Mouse (Mus musculus) kidney, adult 11 months (tissue): ENCODE measurements around the gene Zfp317.
"Not testable (repeated sequence)": the region's sequence is repeated elsewhere in the genome, so short reads cannot be mapped to it uniquely, and the experiment has no call there.

Experiments used
- DNase-seq: peaks from one replicate; pipeline ENCODE4 v3.0.0; 2022

Gene Zfp317

DNA sequence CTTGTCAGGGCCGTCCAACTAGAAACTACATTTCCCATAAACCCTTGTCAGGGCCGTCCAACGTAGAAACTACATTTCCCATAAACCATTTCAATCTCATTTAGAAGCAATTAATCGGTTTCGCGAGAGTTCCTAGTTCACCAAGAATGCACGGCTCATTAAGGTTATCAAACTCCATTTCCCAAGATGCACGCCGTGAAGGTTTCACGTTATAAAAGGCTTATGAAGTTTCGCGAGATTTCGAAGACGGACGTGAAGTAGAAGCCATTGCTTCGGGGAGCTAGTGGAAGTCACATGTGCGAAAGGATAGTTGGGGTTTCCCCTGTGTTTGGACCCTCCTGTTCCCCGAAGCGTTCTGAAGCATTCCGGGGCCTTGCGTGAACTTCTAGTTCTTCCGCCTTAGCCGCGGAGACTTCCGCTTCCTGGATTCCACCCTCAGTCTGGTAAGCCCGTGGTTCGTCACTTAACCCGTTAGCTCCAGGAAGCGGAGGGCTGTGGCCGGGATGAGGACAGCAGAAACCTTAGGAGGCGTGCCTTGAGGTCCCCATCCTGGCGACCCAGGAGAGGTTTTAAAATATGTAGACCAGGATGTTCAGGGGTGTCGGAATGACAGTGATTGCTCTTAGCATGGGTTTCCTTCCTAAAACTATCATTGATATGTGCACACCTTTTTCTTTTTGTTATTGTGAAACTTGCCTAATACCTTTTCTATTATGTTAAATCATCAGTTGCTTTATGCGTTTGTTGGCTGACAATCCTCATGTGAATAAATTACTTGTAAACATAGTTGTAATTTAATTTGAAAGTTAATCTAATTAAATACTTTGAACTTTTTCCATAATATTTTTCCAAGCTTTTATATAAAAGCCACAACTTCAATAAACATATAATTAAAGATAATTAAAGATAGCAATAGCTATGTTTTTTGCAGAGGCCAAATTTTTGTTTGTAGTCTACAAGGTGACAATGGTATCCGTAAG, at the start of gene Zfp317:
TSS of gene Zfp317 (plus strand) at position 260 of the 980 bp plus-strand sequence.
- peak; percentile 98 for DNase-seq

DNA sequence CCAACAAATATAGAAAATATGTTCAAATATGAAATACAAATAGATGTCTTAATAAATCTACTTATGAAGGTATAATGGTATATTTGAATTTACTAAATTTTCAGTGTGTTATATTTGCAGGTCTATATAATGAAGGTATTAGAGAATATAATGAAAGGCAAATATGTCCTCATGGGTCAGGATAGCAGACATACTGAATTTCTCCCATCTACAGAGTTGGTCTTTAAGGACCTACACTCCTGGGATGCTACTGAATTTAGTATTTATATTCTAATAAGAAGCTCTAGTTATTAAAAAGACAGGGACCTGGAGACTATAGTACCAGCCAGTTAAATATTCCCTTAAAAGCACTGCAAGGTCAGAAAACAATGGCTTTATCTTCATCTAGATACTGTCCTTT, 39.6 kb upstream of the Zfp317 start, which contains the start of gene Olfr855:
TSS of gene Olfr855 (plus strand) at position 301 of the 400 bp plus-strand sequence.
- DNase-seq: no peak

DNA sequence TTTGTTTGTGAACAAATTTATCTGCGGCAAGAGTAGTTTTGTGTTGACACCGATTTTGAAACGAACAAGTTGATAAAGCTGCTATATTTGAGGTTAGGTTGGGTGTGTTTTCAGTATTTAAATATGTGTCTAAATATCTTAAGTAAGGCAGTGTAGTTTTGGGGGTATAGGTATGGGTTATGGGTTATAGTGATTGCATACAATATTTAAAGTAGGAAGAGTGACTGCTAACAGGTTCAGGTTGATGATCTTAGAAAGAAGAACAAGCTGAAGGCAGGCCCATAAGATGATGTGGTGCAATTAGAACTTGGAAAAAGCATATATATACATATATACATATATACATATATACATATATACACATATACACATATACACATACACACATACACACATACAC, 605 bp upstream of the Zfp317 start:
- DNase-seq: no peak

DNA sequence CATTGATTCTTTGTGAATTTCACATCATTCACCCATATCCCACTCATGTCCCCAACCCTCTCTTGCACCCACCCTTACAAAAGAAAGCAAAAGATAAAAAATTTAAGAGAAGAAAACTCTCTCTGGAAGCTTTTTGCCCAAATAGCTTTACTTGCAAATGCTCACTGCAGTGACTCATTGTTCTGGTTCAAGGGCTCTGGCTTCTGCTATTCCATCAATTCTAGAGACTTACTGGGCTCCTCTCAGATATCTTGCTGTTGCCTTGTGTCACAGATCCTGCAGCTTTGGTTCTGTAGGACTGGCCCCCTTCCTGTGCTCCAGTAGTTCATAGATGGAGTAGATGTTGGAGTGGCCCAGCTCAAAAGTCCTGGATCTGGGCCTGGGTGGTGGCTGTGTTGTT, 7.7 kb downstream of the Zfp317 start:
- DNase-seq: no peak

DNA sequence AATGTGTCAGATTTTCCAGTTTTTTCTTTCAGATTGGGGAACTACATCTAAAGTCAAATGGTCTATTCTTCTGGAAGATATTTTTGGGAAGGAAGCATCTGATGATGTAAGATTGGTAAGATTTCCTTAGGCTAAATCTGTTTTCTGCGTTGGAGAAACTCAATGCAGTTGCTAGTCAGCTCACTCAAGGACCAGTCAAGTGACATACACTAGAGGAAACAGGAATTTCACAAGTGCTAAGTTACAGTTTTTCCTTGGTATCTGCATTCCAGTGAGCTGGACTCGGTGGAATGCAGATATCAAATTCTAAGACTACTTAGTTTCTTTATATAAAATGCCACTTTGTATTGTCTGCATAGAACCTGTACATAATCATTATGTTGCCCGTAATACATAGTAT, 23.3 kb downstream of the Zfp317 start:
- DNase-seq: no peak

DNA sequence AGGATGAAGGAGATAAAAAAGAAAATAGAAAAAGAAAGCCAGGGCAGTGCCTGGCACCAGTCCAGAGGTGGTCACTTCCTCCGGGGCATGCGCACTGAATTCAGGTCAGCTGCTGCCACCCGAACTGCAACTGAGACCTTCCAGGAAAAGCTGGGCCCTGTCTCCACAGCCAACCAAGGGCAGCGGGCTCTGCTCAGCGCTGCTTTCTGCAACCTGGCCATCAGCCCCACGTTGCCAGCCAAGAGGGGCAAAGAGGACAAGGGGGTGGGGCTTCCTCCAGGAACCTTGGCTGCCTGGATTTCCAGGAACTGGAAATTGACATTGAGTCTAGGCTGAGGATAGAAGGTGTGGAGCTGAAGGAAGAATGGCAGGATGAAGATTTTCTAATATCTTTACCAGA, 68.4 kb downstream of the Zfp317 start:
- no peak for DNase-seq

DNA sequence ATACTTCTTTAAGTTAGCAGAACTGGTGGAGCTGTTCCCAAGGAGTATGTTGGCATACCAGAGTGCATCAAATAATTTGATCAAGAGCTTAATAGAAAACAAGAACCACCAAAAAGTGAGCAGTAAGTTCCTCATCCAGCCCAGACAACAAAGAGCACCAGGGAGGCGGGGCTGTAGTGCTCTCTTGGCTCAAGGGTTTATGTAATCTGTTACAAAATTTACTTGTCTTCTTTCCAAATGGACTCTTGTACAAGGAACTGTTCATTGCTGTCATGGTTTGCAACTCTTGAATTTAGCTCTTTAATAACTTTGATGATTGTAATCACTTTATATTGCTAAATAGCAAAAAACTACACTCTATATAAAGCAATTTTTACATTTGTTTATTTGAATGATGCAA, 69.5 kb downstream of the Zfp317 start:
- no peak for DNase-seq

DNA sequence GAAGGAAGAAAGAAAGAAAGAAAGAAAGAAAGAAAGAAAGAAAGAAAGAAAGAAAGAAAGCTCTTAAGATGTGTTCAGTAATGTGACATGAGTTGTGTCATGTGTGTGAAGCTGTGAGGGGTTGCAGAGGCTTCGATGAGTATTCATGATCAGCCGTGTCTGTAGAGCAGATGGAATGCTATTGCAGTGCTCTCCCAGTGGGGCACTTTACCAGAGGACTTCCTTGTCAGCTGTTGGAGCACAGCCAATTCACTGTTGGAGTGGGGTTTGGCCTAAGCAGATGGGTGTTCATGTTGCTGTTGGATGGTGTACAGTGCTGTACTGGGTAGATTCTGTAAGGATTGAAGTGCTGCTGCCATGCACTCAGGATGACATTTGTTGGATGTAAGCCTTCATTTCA, 70.5 kb downstream of the Zfp317 start:
- no peak for DNase-seq

DNA sequence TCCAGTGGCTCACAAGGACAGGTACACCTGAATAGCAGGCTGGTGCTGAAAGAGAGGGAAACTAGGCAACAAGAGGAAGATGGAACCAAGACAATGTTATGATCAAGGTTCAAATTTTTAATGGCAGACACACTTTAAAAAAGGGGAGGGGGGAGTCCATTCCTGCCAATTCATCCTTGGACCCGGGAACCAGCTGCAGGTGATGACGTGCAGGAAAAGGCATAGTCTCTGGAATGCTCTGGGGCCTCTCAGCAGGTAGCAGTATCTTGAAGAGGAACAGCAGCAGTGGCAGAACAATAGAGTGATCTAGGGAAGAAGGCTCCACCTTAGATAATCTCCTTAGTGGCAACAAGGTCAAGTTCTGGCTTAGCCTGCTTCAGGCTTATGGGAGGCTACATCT, 72.4 kb downstream of the Zfp317 start:
- not testable (repeated sequence) for DNase-seq

DNA sequence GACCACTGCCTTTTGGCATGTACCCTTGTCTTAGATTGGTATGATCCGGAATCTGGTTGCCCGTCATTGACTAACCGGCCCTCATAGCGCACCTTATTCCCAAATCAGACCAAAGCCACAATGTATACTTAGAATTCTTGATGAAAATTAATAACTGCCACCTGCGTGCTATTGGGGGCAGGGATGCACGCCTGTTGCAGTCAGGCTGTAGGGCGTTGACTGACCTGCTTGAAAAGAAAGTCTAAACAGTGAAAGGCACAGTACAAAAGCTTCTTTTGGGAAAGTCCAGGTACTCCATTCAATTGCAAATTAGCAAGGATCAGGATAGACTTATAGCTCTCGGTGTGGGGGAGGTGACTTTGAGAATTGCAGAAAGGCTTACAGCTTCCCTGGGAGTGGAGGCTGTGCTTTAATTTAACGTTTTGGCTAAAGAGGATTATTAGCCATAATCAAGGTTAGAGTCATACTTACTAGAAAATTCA, 73.0 kb downstream of the Zfp317 start:
- not testable (repeated sequence) for DNase-seq
